Mouse (Mus musculus): Measurements from ENCODE around the gene Taar9. TPM values are rescaled to one million over a fixed set of nuclear protein-coding genes. Genes with fewer than 3 reads are reported as not detected.
A peak's percentile ranks its signal among the peaks of the same experiment; 100 is the strongest.
"Not testable (repeated sequence)": the region's sequence is repeated elsewhere in the genome, so short reads cannot be mapped to it uniquely, and the experiment has no call there.

The Taar9 gene
- polyA plus RNA-seq (2015; fragmentation: Nextera tagmentation; extraction: Ambion mirVana), result not detected in 2 replicates

GRCm38 (mm10) chr10:24109434-24109833 is at the start of gene Taar9:
Taar9 (minus strand) TSS chr10:24109534.
- H3K4me3 ChIP-seq (ENCODE audit: low read depth, low read length); H3K4me2 ChIP-seq (ENCODE audit: low read length); H3K27ac ChIP-seq (ENCODE audit: low read length); H3K27me3 ChIP-seq (ENCODE audit: control insufficient read depth, insufficient read depth, low read depth, low read length); H3K9ac ChIP-seq (ENCODE audit: low read depth, low read length); H3K9me3 ChIP-seq (replicated peaks; ENCODE audit: control insufficient read depth, low read length, poor library complexity, severe bottlenecking); H3K4me1 ChIP-seq (ENCODE audit: control insufficient read depth, insufficient read depth, low read length); ATAC-seq; H3K36me3 ChIP-seq (ENCODE audit: control insufficient read depth, insufficient read depth, low read length): not testable (repeated sequence)
- 86% methylated on average over 8 of the region's 8 CpGs for WGBS

- 96% methylated on average over 12 of the region's 12 CpGs for WGBS
- ATAC-seq, result no peak; the same call in 1 of the 2 replicates
Observed at GRCm38 (mm10) chr10:24158470-24159254, 49.3 kb upstream of the Taar9 start.

GRCm38 (mm10) chr10:24150086-24150485 is 40.8 kb upstream of the Taar9 start:
- H3K9me3 ChIP-seq (replicated peaks; ENCODE audit: control insufficient read depth, low read length, poor library complexity, severe bottlenecking), result no peaks in the 10 kb centered on the region
- no peaks in the 10 kb centered on the region for H3K27me3 ChIP-seq (ENCODE audit: control insufficient read depth, insufficient read depth, low read depth, low read length)
- peak overlapping the region; percentile 84 for H3K4me3 ChIP-seq (ENCODE audit: low read depth, low read length)
- H3K9ac ChIP-seq (ENCODE audit: low read depth, low read length), result peak overlapping the region; percentile 4; the same call in 1 of the 2 replicates
- H3K36me3 ChIP-seq (ENCODE audit: control insufficient read depth, insufficient read depth, low read length), result no peaks in the 10 kb centered on the region; the same call in 1 of the 2 replicates
- H3K4me2 ChIP-seq (ENCODE audit: low read length), result peak overlapping the region; percentile 60
- H3K4me1 ChIP-seq (ENCODE audit: control insufficient read depth, insufficient read depth, low read length), result peaks cover 25% of the 10 kb centered on the region
- no peak for ATAC-seq
- no peak overlapping the region for H3K27ac ChIP-seq (ENCODE audit: low read length)
- 48% methylated on average over 7 of the region's 7 CpGs for WGBS

More at GRCm38 (mm10) chr10:24158470-24159254, 49.3 kb upstream of the Taar9 start:
- H3K36me3 ChIP-seq (ENCODE audit: control insufficient read depth, insufficient read depth, low read length), result peaks cover 31% of the 10 kb centered on the region
- no peak overlapping the region for H3K27ac ChIP-seq (ENCODE audit: low read length)
- no peaks in the 10 kb centered on the region; the same call in 1 of the 2 replicates for H3K4me1 ChIP-seq (ENCODE audit: control insufficient read depth, insufficient read depth, low read length)
- no peak overlapping the region for H3K4me2 ChIP-seq (ENCODE audit: low read length)
- H3K4me3 ChIP-seq (ENCODE audit: low read depth, low read length), result no peak overlapping the region
- no peaks in the 10 kb centered on the region for H3K9me3 ChIP-seq (replicated peaks; ENCODE audit: control insufficient read depth, low read length, poor library complexity, severe bottlenecking)
- no peak overlapping the region for H3K9ac ChIP-seq (ENCODE audit: low read depth, low read length)
- H3K27me3 ChIP-seq (ENCODE audit: control insufficient read depth, insufficient read depth, low read depth, low read length), result no peaks in the 10 kb centered on the region

GRCm38 (mm10) chr10:24149135-24149781 is 39.9 kb upstream of the Taar9 start, which contains the start of gene Stx7:
Stx7 (plus strand) TSS chr10:24149302.
- Histone ChIP-seq H3K9me3 (replicated peaks; ENCODE audit: control insufficient read depth, low read length, poor library complexity, severe bottlenecking) (no peaks in the 10 kb centered on the region), H3K4me1 (ENCODE audit: control insufficient read depth, insufficient read depth, low read length) (peaks cover 25% of the 10 kb centered on the region), H3K36me3 (ENCODE audit: control insufficient read depth, insufficient read depth, low read length) (no peaks in the 10 kb centered on the region; the same call in 1 of the 2 replicates), H3K27ac (ENCODE audit: low read length) (peak within 1 kb of the TSS; percentile 80), H3K4me2 (ENCODE audit: low read length) (peak within 1 kb of the TSS; percentile 60), H3K9ac (ENCODE audit: low read depth, low read length) (peak within 1 kb of the TSS; percentile 94), H3K27me3 (ENCODE audit: control insufficient read depth, insufficient read depth, low read depth, low read length) (no peaks in the 10 kb centered on the region), H3K4me3 (ENCODE audit: low read depth, low read length) (peak within 1 kb of the TSS; percentile 84)
- 0% methylated on average over 44 of the region's 45 CpGs for WGBS
- ATAC-seq, result peak; percentile 98

GRCm38 (mm10) chr10:24142735-24143134 is 33.4 kb upstream of the Taar9 start:
- Histone ChIP-seq H3K27ac (ENCODE audit: low read length) (no peak overlapping the region), H3K9me3 (replicated peaks; ENCODE audit: control insufficient read depth, low read length, poor library complexity, severe bottlenecking) (no peaks in the 10 kb centered on the region), H3K4me2 (ENCODE audit: low read length) (no peak overlapping the region), H3K9ac (ENCODE audit: low read depth, low read length) (no peak overlapping the region), H3K4me3 (ENCODE audit: low read depth, low read length) (no peak overlapping the region), H3K4me1 (ENCODE audit: control insufficient read depth, insufficient read depth, low read length) (no peaks in the 10 kb centered on the region), H3K36me3 (ENCODE audit: control insufficient read depth, insufficient read depth, low read length) (no peaks in the 10 kb centered on the region), H3K27me3 (ENCODE audit: control insufficient read depth, insufficient read depth, low read depth, low read length) (no peaks in the 10 kb centered on the region)
- 89% methylated on average over 3 of the region's 3 CpGs for WGBS
- no peak for ATAC-seq

GRCm38 (mm10) chr10:24138623-24139261 is 29.4 kb upstream of the Taar9 start:
- Histone ChIP-seq H3K36me3 (ENCODE audit: control insufficient read depth, insufficient read depth, low read length) (no peaks in the 10 kb centered on the region), H3K27me3 (ENCODE audit: control insufficient read depth, insufficient read depth, low read depth, low read length) (no peaks in the 10 kb centered on the region), H3K9me3 (replicated peaks; ENCODE audit: control insufficient read depth, low read length, poor library complexity, severe bottlenecking) (no peaks in the 10 kb centered on the region), H3K27ac (ENCODE audit: low read length) (no peak overlapping the region), H3K9ac (ENCODE audit: low read depth, low read length) (no peak overlapping the region), H3K4me3 (ENCODE audit: low read depth, low read length) (no peak overlapping the region), H3K4me1 (ENCODE audit: control insufficient read depth, insufficient read depth, low read length) (no peaks in the 10 kb centered on the region), H3K4me2 (ENCODE audit: low read length) (no peak overlapping the region)
- ATAC-seq, result no peak
- WGBS, result 81% methylated on average over 2 of the region's 2 CpGs

GRCm38 (mm10) chr10:24134071-24134645 is 24.8 kb upstream of the Taar9 start:
- 70% methylated on average over 7 of the region's 7 CpGs for WGBS
- no peak for ATAC-seq

GRCm38 (mm10) chr10:24133132-24133531 is 23.8 kb upstream of the Taar9 start:
- no peak overlapping the region for H3K4me2 ChIP-seq (ENCODE audit: low read length)
- H3K4me1 ChIP-seq (ENCODE audit: control insufficient read depth, insufficient read depth, low read length), result no peaks in the 10 kb centered on the region
- no peak overlapping the region for H3K4me3 ChIP-seq (ENCODE audit: low read depth, low read length)
- 58% methylated on average over 2 of the region's 2 CpGs for WGBS
- ATAC-seq, result no peak
- H3K27ac ChIP-seq (ENCODE audit: low read length), result no peak overlapping the region
- H3K9ac ChIP-seq (ENCODE audit: low read depth, low read length), result no peak overlapping the region
- no peaks in the 10 kb centered on the region for H3K36me3 ChIP-seq (ENCODE audit: control insufficient read depth, insufficient read depth, low read length)
- no peaks in the 10 kb centered on the region for H3K9me3 ChIP-seq (replicated peaks; ENCODE audit: control insufficient read depth, low read length, poor library complexity, severe bottlenecking)
- H3K27me3 ChIP-seq (ENCODE audit: control insufficient read depth, insufficient read depth, low read depth, low read length), result no peaks in the 10 kb centered on the region; the same call in 1 of the 2 replicates

More at GRCm38 (mm10) chr10:24134071-24134645, 24.8 kb upstream of the Taar9 start:
- no peaks in the 10 kb centered on the region; the same call in 1 of the 2 replicates for H3K27me3 ChIP-seq (ENCODE audit: control insufficient read depth, insufficient read depth, low read depth, low read length)
- H3K4me2 ChIP-seq (ENCODE audit: low read length), result no peak overlapping the region
- H3K4me3 ChIP-seq (ENCODE audit: low read depth, low read length), result no peak overlapping the region
- H3K9me3 ChIP-seq (replicated peaks; ENCODE audit: control insufficient read depth, low read length, poor library complexity, severe bottlenecking), result no peaks in the 10 kb centered on the region
- H3K4me1 ChIP-seq (ENCODE audit: control insufficient read depth, insufficient read depth, low read length), result no peaks in the 10 kb centered on the region
- H3K9ac ChIP-seq (ENCODE audit: low read depth, low read length), result no peak overlapping the region
- H3K27ac ChIP-seq (ENCODE audit: low read length), result no peak overlapping the region
- H3K36me3 ChIP-seq (ENCODE audit: control insufficient read depth, insufficient read depth, low read length), result no peaks in the 10 kb centered on the region
